Mouse (Mus musculus): ENCODE results near the gene Clspn. TPM values are rescaled to one million over a fixed set of nuclear protein-coding genes. Genes with fewer than 3 reads are reported as not detected.

The Clspn gene
- 12.0 and 13.6 TPM in 2 replicates for polyA plus RNA-seq (2015; fragmentation: Nextera tagmentation; extraction: Ambion mirVana)

DNA sequence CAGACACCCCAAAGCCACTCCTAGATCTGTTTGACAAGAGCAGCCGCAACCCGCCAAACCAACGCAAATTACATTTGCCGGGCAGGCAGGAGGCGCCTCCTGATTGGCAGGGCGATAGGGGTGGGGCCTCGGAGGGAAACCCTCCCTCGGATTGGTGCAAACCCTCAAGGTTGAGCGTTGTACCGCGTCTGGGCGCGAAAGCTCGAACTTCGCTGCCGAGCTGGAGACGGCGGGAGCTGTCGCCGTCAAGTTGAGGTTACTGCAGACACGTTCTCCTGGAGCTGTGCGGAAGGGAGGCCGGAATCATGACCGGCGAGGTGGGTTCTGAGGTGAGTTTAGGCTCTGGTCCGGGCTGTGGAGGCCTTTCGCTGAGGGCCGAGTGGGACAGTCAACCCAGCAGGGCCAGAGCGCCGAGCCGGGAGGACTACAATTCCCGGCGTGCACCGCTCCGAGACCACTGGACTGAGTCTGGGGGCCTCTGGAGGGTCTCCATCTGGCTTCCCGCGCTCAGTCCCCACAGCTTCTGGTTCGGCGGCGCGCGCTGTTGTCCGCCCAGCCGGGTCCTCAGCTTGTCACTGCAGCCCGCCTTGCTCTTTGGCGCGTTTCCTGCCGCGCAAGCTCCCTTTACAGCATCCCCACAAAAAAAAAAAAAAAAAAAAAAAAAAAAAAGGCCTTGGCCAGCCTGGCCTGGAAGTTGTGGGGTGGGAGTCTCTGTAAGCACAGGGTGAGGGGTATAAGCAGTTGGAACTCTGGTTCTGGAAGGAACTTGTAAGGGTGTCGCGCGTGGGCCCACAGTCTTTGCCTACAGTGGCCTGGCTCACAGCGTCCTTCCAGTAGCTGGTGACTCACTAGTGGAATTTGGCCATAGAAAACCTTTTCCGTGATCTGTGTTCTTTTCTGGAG lies at the start of gene Clspn:
Clspn (plus strand) TSS at position 127 of the 903 bp plus-strand sequence.
- no peaks in the 10 kb centered on the region for H3K36me3 ChIP-seq (ENCODE audit: control insufficient read depth, insufficient read depth)
- no peaks in the 10 kb centered on the region for H3K27me3 ChIP-seq (replicated peaks; ENCODE audit: control insufficient read depth, insufficient read depth, low read length)
- H3K27ac ChIP-seq (ENCODE audit: low read length) = no peak within 1 kb of the TSS
- peaks cover 9% of the 10 kb centered on the region for H3K4me1 ChIP-seq (replicated peaks; ENCODE audit: control insufficient read depth, insufficient read depth, low read length)
- H3K4me3 ChIP-seq (replicated peaks; ENCODE audit: low read length) = peak within 1 kb of the TSS; percentile 68
- WGBS = under 1% methylated on average over 52 of the region's 54 CpGs
- peak within 1 kb of the TSS; percentile 54 for H3K9ac ChIP-seq (replicated peaks; ENCODE audit: low read depth, low read length)
- H3K4me2 ChIP-seq (ENCODE audit: low read length) = peak within 1 kb of the TSS; percentile 69
- ATAC-seq = peak; percentile 99
- no peaks in the 10 kb centered on the region for H3K9me3 ChIP-seq (ENCODE audit: control insufficient read depth, low read length)

GRCm38 (mm10) chr4:126508110-126508899 lies 48.4 kb upstream of the Clspn start:
- H3K36me3 ChIP-seq (ENCODE audit: control insufficient read depth, insufficient read depth) = peaks cover 21% of the 10 kb centered on the region; the same call in 1 of the 2 replicates

DNA sequence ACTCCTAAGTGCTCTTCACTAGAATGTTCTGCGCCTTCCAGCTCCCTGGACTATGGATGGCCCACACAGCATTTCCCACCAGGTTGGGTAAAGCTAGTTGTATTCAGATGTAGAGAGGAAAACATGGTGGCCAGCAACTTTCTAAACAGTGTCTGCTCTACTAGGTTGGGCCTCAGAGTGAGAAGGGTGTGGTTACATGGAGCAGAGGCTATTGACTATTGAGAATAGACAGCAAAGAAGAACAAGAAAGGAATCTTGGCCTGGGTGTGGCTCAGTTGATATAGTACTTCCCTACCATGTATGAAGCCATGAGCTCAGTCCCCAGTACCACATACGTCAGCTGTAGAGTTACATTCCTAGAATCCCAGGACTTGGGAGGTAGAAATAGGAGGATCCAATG lies 47.7 kb upstream of the Clspn start:
- 98% methylated on average over 2 of the region's 2 CpGs for WGBS
- Histone ChIP-seq H3K9ac (replicated peaks; ENCODE audit: low read depth, low read length) (no peak overlapping the region), H3K9me3 (ENCODE audit: control insufficient read depth, low read length) (no peaks in the 10 kb centered on the region), H3K4me1 (replicated peaks; ENCODE audit: control insufficient read depth, insufficient read depth, low read length) (no peaks in the 10 kb centered on the region), H3K27me3 (replicated peaks; ENCODE audit: control insufficient read depth, insufficient read depth, low read length) (no peaks in the 10 kb centered on the region), H3K4me3 (replicated peaks; ENCODE audit: low read length) (no peak overlapping the region), H3K4me2 (ENCODE audit: low read length) (no peak overlapping the region), H3K27ac (ENCODE audit: low read length) (no peak overlapping the region), H3K36me3 (ENCODE audit: control insufficient read depth, insufficient read depth) (peaks cover 21% of the 10 kb centered on the region; the same call in 1 of the 2 replicates)
- ATAC-seq = no peak

More at GRCm38 (mm10) chr4:126508110-126508899, 48.4 kb upstream of the Clspn start:
- 73% methylated on average over 14 of the region's 14 CpGs for WGBS
- Histone ChIP-seq H3K9me3 (ENCODE audit: control insufficient read depth, low read length) (no peaks in the 10 kb centered on the region), H3K4me3 (replicated peaks; ENCODE audit: low read length) (no peak overlapping the region), H3K9ac (replicated peaks; ENCODE audit: low read depth, low read length) (no peak overlapping the region), H3K4me2 (ENCODE audit: low read length) (no peak overlapping the region), H3K4me1 (replicated peaks; ENCODE audit: control insufficient read depth, insufficient read depth, low read length) (no peaks in the 10 kb centered on the region), H3K27ac (ENCODE audit: low read length) (no peak overlapping the region), H3K27me3 (replicated peaks; ENCODE audit: control insufficient read depth, insufficient read depth, low read length) (no peaks in the 10 kb centered on the region)
- no peak for ATAC-seq

- no peaks in the 10 kb centered on the region for H3K9me3 ChIP-seq (ENCODE audit: control insufficient read depth, low read length)
- H3K4me3 ChIP-seq (replicated peaks; ENCODE audit: low read length) = no peak overlapping the region
- no peak overlapping the region for H3K9ac ChIP-seq (replicated peaks; ENCODE audit: low read depth, low read length)
- ATAC-seq = no peak
- 85% methylated on average over 5 of the region's 5 CpGs for WGBS
- no peaks in the 10 kb centered on the region for H3K27me3 ChIP-seq (replicated peaks; ENCODE audit: control insufficient read depth, insufficient read depth, low read length)
- no peaks in the 10 kb centered on the region for H3K4me1 ChIP-seq (replicated peaks; ENCODE audit: control insufficient read depth, insufficient read depth, low read length)
- H3K4me2 ChIP-seq (ENCODE audit: low read length) = no peak overlapping the region
- peaks cover 25% of the 10 kb centered on the region; the same call in 1 of the 2 replicates for H3K36me3 ChIP-seq (ENCODE audit: control insufficient read depth, insufficient read depth)
- H3K27ac ChIP-seq (ENCODE audit: low read length) = no peak overlapping the region
Observed at GRCm38 (mm10) chr4:126511013-126511412, 45.7 kb upstream of the Clspn start.

DNA sequence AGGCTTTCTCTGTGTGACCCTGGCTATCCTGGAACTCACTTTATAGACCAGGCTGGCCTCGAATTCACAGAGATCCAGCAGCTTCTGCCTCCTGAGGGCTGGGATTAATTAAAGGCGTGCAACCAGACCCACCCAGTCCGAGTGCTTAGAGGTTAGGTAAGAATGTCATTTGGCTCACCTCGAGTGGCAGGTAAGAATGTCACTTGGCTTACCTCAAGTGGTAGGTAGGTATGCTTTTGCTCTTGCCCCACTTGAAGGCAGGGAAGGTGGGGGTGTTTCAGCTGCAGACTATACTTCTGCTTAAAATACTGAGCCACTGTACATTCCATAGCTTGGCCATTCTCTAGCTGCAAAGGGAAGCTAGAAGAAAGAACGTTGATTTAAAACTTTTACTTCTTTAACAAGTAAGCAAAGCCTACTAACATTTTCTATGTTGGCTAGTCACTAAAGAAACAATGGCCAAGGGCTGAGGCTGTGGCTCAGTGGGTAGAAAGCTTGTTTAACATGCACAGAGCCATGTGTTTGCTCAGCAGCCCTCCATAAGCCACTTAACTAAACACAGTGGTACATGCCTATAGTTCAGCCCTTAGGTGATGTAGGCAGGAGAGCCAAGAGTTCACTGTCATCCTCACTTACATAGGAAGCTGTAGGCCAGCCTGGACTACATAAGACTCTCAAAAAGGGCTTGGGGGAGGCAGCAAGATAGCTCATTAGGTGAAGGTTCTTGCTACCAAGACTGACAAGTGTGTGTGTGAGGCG lies 44.2 kb upstream of the Clspn start:
- Histone ChIP-seq H3K27ac (ENCODE audit: low read length) (no peak overlapping the region), H3K27me3 (replicated peaks; ENCODE audit: control insufficient read depth, insufficient read depth, low read length) (no peaks in the 10 kb centered on the region), H3K36me3 (ENCODE audit: control insufficient read depth, insufficient read depth) (peaks cover 19% of the 10 kb centered on the region; the same call in 1 of the 2 replicates), H3K4me2 (ENCODE audit: low read length) (no peak overlapping the region), H3K4me1 (replicated peaks; ENCODE audit: control insufficient read depth, insufficient read depth, low read length) (no peaks in the 10 kb centered on the region), H3K4me3 (replicated peaks; ENCODE audit: low read length) (no peak overlapping the region), H3K9ac (replicated peaks; ENCODE audit: low read depth, low read length) (no peak overlapping the region), H3K9me3 (ENCODE audit: control insufficient read depth, low read length) (no peaks in the 10 kb centered on the region)
- 90% methylated on average over 6 of the region's 6 CpGs for WGBS
- no peak for ATAC-seq

- Histone ChIP-seq H3K4me1 (replicated peaks; ENCODE audit: control insufficient read depth, insufficient read depth, low read length) (peaks cover under 1% of the 10 kb centered on the region; the same call in 1 of the 2 replicates), H3K27me3 (replicated peaks; ENCODE audit: control insufficient read depth, insufficient read depth, low read length) (no peaks in the 10 kb centered on the region), H3K4me3 (replicated peaks; ENCODE audit: low read length) (no peak overlapping the region), H3K4me2 (ENCODE audit: low read length) (no peak overlapping the region), H3K9me3 (ENCODE audit: control insufficient read depth, low read length) (no peaks in the 10 kb centered on the region), H3K36me3 (ENCODE audit: control insufficient read depth, insufficient read depth) (0 out of 2 replicates have a peak, but pooled peaks cover 2% of the 10 kb centered on the region), H3K27ac (ENCODE audit: low read length) (no peak overlapping the region), H3K9ac (replicated peaks; ENCODE audit: low read depth, low read length) (no peak overlapping the region)
- WGBS = 80% methylated on average over 3 of the region's 3 CpGs
- ATAC-seq = no peak
Observed at GRCm38 (mm10) chr4:126526164-126526563, 30.6 kb upstream of the Clspn start.

DNA sequence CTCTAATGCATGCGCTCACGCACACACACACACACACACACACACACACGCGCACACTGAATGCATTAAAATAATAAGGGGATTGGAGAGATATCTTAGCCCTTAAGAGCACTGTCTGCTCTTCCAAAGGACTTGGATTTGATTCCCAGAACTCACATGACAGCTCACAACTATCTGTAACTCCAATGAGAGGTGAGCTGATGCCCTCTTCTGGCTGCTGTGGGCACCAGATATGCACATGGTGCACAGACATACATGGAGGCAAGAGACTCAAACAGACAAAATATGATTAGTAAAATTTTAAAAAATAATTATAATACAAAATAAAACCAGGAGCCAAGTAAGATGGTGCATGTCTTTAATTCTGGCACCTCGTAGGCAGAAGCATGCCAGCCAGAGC lies 29.9 kb upstream of the Clspn start:
- peaks cover 5% of the 10 kb centered on the region for H3K4me1 ChIP-seq (replicated peaks; ENCODE audit: control insufficient read depth, insufficient read depth, low read length)
- ATAC-seq = no peak
- no peak overlapping the region for H3K4me3 ChIP-seq (replicated peaks; ENCODE audit: low read length)
- H3K27me3 ChIP-seq (replicated peaks; ENCODE audit: control insufficient read depth, insufficient read depth, low read length) = no peaks in the 10 kb centered on the region
- H3K9me3 ChIP-seq (ENCODE audit: control insufficient read depth, low read length) = no peaks in the 10 kb centered on the region
- no peaks in the 10 kb centered on the region for H3K36me3 ChIP-seq (ENCODE audit: control insufficient read depth, insufficient read depth)
- 93% methylated on average over 5 of the region's 5 CpGs for WGBS
- H3K9ac ChIP-seq (replicated peaks; ENCODE audit: low read depth, low read length) = no peak overlapping the region
- H3K4me2 ChIP-seq (ENCODE audit: low read length) = no peak overlapping the region
- no peak overlapping the region for H3K27ac ChIP-seq (ENCODE audit: low read length)

- Histone ChIP-seq H3K36me3 (ENCODE audit: control insufficient read depth, insufficient read depth) (no peaks in the 10 kb centered on the region), H3K27ac (ENCODE audit: low read length) (no peak overlapping the region), H3K4me1 (replicated peaks; ENCODE audit: control insufficient read depth, insufficient read depth, low read length) (peaks cover 15% of the 10 kb centered on the region), H3K27me3 (replicated peaks; ENCODE audit: control insufficient read depth, insufficient read depth, low read length) (no peaks in the 10 kb centered on the region), H3K4me3 (replicated peaks; ENCODE audit: low read length) (peak overlapping the region; percentile 97), H3K4me2 (ENCODE audit: low read length) (peak overlapping the region; percentile 86), H3K9ac (replicated peaks; ENCODE audit: low read depth, low read length) (peak overlapping the region; percentile 95), H3K9me3 (ENCODE audit: control insufficient read depth, low read length) (no peaks in the 10 kb centered on the region)
- no peak for ATAC-seq
- WGBS = 24% methylated on average over 5 of the region's 5 CpGs
Observed at GRCm38 (mm10) chr4:126532292-126532691, 24.4 kb upstream of the Clspn start.

All from forebrain, embryonic 16.5 days (tissue).